ENCODE assay signal across 8 mouse cellular contexts in the genomic region with DNA sequence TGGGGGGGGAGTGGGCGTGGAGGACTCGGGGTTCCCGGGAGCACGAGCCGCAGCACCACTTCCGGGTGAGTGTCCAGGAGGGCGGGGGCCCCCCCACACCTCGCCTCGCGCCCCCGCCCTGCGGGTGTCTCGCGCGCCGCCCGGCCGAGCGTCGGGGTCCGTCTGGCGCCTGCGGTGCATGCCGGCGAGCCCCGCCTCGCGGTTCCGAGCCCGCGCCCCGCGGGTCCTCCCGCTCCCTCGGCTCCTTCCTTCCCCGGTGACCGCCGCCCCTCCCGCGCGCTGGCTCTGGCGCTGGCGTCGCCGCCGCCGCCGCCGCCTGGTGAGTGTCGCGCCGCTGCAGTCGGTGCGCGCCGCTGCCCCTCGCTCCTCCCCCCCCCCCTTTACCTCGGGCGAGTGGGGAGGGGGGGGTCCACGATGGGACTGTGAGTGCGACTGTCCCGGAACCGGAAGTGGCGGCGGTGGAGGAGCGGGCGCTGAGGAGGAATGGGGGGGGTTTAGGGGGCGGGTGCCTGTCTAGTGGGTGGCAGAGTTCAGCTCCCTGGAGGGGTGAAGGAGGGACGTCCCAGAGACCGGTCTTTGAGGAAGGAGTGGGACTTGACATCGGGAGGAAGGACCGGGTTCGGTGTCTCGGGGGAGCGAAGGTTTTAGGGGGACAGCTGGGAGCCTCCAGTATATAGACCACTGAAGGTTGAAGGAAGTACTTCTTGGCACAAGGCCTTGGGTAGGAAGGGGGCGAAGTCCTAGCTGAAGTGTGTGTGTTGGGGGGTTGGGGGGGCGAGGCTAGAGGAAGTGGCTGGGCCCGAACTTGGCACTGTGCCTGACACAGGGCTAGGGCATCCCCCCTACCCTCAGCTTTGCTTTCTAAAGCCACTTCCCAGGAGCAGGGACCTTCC. TPM values are rescaled to one million over a fixed set of nuclear protein-coding genes. Genes with fewer than 3 reads are reported as not detected.
A peak's percentile ranks its signal among the peaks of the same experiment; 100 is the strongest.
DNase-seq lines count a peak whose midpoint lies in the region; ATAC-seq and TF ChIP-seq lines count a peak whose summit lies in the region.

No protein-coding gene starts in this region.

- H3K27me3 ChIP-seq in intestine, embryonic 16.5 days (replicated peaks; ENCODE audit: control insufficient read depth, insufficient read depth, low read length) = no peaks in the 10 kb centered on the region
- no peaks in the 10 kb centered on the region for H3K27me3 ChIP-seq in limb, embryonic 14.5 days (ENCODE audit: control insufficient read depth, insufficient read depth, low read length)
- H3K27me3 ChIP-seq in midbrain, embryonic 15.5 days (replicated peaks) = no peaks in the 10 kb centered on the region

- no peak for TF ChIP-seq POLR2A in limb, embryonic 14.5 days (IDR thresholded peaks at IDR 0.05; ENCODE audit: borderline replicate concordance, extremely low read depth, insufficient read depth, insufficient read length)

- H3K4me3 ChIP-seq in intestine, embryonic 16.5 days (ENCODE audit: low read length) = peak overlapping the region; percentile 73
- H3K4me3 ChIP-seq in limb, embryonic 14.5 days (replicated peaks; ENCODE audit: low read length) = peak overlapping the region; percentile 80
- H3K4me3 ChIP-seq in midbrain, embryonic 15.5 days = peak overlapping the region; percentile 80

- H3K4me1 ChIP-seq in intestine, embryonic 16.5 days (ENCODE audit: control insufficient read depth, insufficient read depth, low read length) = peaks cover 14% of the 10 kb centered on the region
- H3K4me1 ChIP-seq in limb, embryonic 14.5 days (ENCODE audit: control insufficient read depth, insufficient read depth, low read length) = peaks cover 11% of the 10 kb centered on the region
- peaks cover 42% of the 10 kb centered on the region for H3K4me1 ChIP-seq in midbrain, embryonic 15.5 days

- H3K27ac ChIP-seq in intestine, embryonic 16.5 days (ENCODE audit: low read length) = peak overlapping the region; percentile 98
- peak overlapping the region; percentile 98 for H3K27ac ChIP-seq in limb, embryonic 14.5 days (replicated peaks; ENCODE audit: low read depth, low read length)
- peak overlapping the region; percentile 99 for H3K27ac ChIP-seq in midbrain, embryonic 15.5 days

- H3K9me3 ChIP-seq in intestine, embryonic 16.5 days (ENCODE audit: control insufficient read depth, low read length) = no peaks in the 10 kb centered on the region
- H3K9me3 ChIP-seq in limb, embryonic 14.5 days (ENCODE audit: control insufficient read depth, low read length) = no peaks in the 10 kb centered on the region
- H3K9me3 ChIP-seq in midbrain, embryonic 15.5 days = no peaks in the 10 kb centered on the region

- peak overlapping the region; percentile 83 for H3K4me2 ChIP-seq in intestine, embryonic 16.5 days (ENCODE audit: low read depth, low read length)
- H3K4me2 ChIP-seq in limb, embryonic 14.5 days (replicated peaks; ENCODE audit: low read depth, low read length, severe bottlenecking) = peak overlapping the region; percentile 67
- peak overlapping the region; percentile 91 for H3K4me2 ChIP-seq in midbrain, embryonic 15.5 days

- WGBS in intestine, embryonic 16.5 days = under 1% methylated on average over 75 of the region's 78 CpGs
- 2% methylated on average over 30 of the region's 78 CpGs for WGBS in limb, embryonic 14.5 days
- WGBS in midbrain, embryonic 15.5 days = under 1% methylated on average over 63 of the region's 78 CpGs

- peak; percentile 59 to 69 for DNase-seq in urinary bladder, adult 18-20 months (ENCODE audit: low spot score in 2 of 2)
- no peak for DNase-seq in urinary bladder, postnatal 10 days (ENCODE audit: low spot score)
- peak; percentile 93 for DNase-seq in embryo, embryonic 11 days
- peak; percentile 71 to 86 for DNase-seq in gastrocnemius, postnatal 4 days (ENCODE audit: low spot score in 2 of 2)
- DNase-seq in limb, embryonic 14.5 days (ENCODE audit: low spot score) = peak; percentile 85
- DNase-seq in spleen, adult 18-20 months = peak; percentile 72

- H3K9ac ChIP-seq in intestine, embryonic 16.5 days (ENCODE audit: low read depth, low read length) = peak overlapping the region; percentile 97
- peak overlapping the region; percentile 93 for H3K9ac ChIP-seq in limb, embryonic 14.5 days (ENCODE audit: low read depth, low read length, severe bottlenecking)
- H3K9ac ChIP-seq in midbrain, embryonic 15.5 days = peak overlapping the region; percentile 94

- ATAC-seq in intestine, embryonic 16.5 days = peak; percentile 88
- peak; percentile 87 for ATAC-seq in limb, embryonic 14.5 days (ENCODE audit: low FRiP score, low read depth)
- ATAC-seq in midbrain, embryonic 15.5 days (replicated peaks) = peak; percentile 85

- H3K36me3 ChIP-seq in intestine, embryonic 16.5 days (ENCODE audit: control insufficient read depth, insufficient read depth, low read length) = peaks cover 8% of the 10 kb centered on the region; the same call in 1 of the 2 replicates
- peaks cover 33% of the 10 kb centered on the region for H3K36me3 ChIP-seq in limb, embryonic 14.5 days (ENCODE audit: control insufficient read depth, insufficient read depth, low read length)
- 0 out of 2 replicates have a peak, but pooled peaks cover 8% of the 10 kb centered on the region for H3K36me3 ChIP-seq in midbrain, embryonic 15.5 days (replicated peaks)

RNA-seq across cellular contexts. Expression of gene Zfp384, which starts 0.5 kb away (rescaled TPM):
- 10 to 100 TPM; 28.1 to 32.8 TPM for total RNA-seq in gastrocnemius, postnatal 4 days (2021)
- polyA plus RNA-seq in intestine, embryonic 16.5 days (2015; fragmentation: Nextera tagmentation; extraction: Ambion mirVana) = 8.9 and 10.3 TPM in 2 replicates
- 103 and 130 TPM in 2 replicates for polyA plus RNA-seq in limb, embryonic 14.5 days (2012; rRNA removed)
- 12.4 and 14.6 TPM in 2 replicates for polyA plus RNA-seq in limb, embryonic 14.5 days (2014; fragmentation: Nextera tagmentation; extraction: Ambion mirVana)
- 19.1 and 19.9 TPM in 2 replicates for polyA plus RNA-seq in midbrain, embryonic 15.5 days (2015; fragmentation: Nextera tagmentation; extraction: Ambion mirVana)

RNA-seq across cellular contexts. Expression of gene Pianp, which starts 12.9 kb away (rescaled TPM):
- total RNA-seq in gastrocnemius, postnatal 4 days (2021) = under 1 TPM; 0.56 to 0.67 TPM
- 1.9 and 2.0 TPM in 2 replicates for polyA plus RNA-seq in intestine, embryonic 16.5 days (2015; fragmentation: Nextera tagmentation; extraction: Ambion mirVana)
- polyA plus RNA-seq in limb, embryonic 14.5 days (2012; rRNA removed) = 35.2 and 44.6 TPM in 2 replicates
- polyA plus RNA-seq in limb, embryonic 14.5 days (2014; fragmentation: Nextera tagmentation; extraction: Ambion mirVana) = 20.0 and 20.3 TPM in 2 replicates
- polyA plus RNA-seq in midbrain, embryonic 15.5 days (2015; fragmentation: Nextera tagmentation; extraction: Ambion mirVana) = 70.8 and 75.8 TPM in 2 replicates

RNA-seq across cellular contexts. Expression of gene Ing4, which starts 30.1 kb away (rescaled TPM):
- 10 to 100 TPM; 54.1 to 54.2 TPM for total RNA-seq in gastrocnemius, postnatal 4 days (2021)
- polyA plus RNA-seq in intestine, embryonic 16.5 days (2015; fragmentation: Nextera tagmentation; extraction: Ambion mirVana) = 96.0 and 105 TPM in 2 replicates
- polyA plus RNA-seq in limb, embryonic 14.5 days (2012; rRNA removed) = 143 TPM in 2 replicates
- 122 and 131 TPM in 2 replicates for polyA plus RNA-seq in limb, embryonic 14.5 days (2014; fragmentation: Nextera tagmentation; extraction: Ambion mirVana)
- polyA plus RNA-seq in midbrain, embryonic 15.5 days (2015; fragmentation: Nextera tagmentation; extraction: Ambion mirVana) = 165 and 178 TPM in 2 replicates

RNA-seq across cellular contexts. Expression of gene Acrbp, which starts 40.1 kb away (rescaled TPM):
- total RNA-seq in gastrocnemius, postnatal 4 days (2021) = 1 to 10 TPM; 3.9 to 4.6 TPM
- polyA plus RNA-seq in intestine, embryonic 16.5 days (2015; fragmentation: Nextera tagmentation; extraction: Ambion mirVana) = 9.8 and 10.6 TPM in 2 replicates
- polyA plus RNA-seq in limb, embryonic 14.5 days (2012; rRNA removed) = 28.9 and 31.3 TPM in 2 replicates
- 9.4 and 13.9 TPM in 2 replicates for polyA plus RNA-seq in limb, embryonic 14.5 days (2014; fragmentation: Nextera tagmentation; extraction: Ambion mirVana)
- polyA plus RNA-seq in midbrain, embryonic 15.5 days (2015; fragmentation: Nextera tagmentation; extraction: Ambion mirVana) = 18.4 and 19.6 TPM in 2 replicates

RNA-seq across cellular contexts. Expression of gene Cops7a, which starts 44.1 kb away (rescaled TPM):
- 10 to 100 TPM; 86.3 to 86.8 TPM for total RNA-seq in gastrocnemius, postnatal 4 days (2021)
- polyA plus RNA-seq in intestine, embryonic 16.5 days (2015; fragmentation: Nextera tagmentation; extraction: Ambion mirVana) = 170 and 176 TPM in 2 replicates
- 215 and 251 TPM in 2 replicates for polyA plus RNA-seq in limb, embryonic 14.5 days (2012; rRNA removed)
- polyA plus RNA-seq in limb, embryonic 14.5 days (2014; fragmentation: Nextera tagmentation; extraction: Ambion mirVana) = 137 and 144 TPM in 2 replicates
- 94.5 and 95.5 TPM in 2 replicates for polyA plus RNA-seq in midbrain, embryonic 15.5 days (2015; fragmentation: Nextera tagmentation; extraction: Ambion mirVana)
